Mouse (Mus musculus) limb, embryonic 11.5 days (tissue): Measurements from ENCODE around the gene Suz12. TPM values are rescaled to one million over a fixed set of nuclear protein-coding genes. Genes with fewer than 3 reads are reported as not detected.
"Not testable (repeated sequence)": the region's sequence is repeated elsewhere in the genome, so short reads cannot be mapped to it uniquely, and the experiment has no call there.

Experiments used
- ATAC-seq: fragments of 200-750 bp; cut with Nextera tagmentation; 2 replicates; pipeline ENCODE4 v1.8.0; 2017; ENCODE audit warnings: low read depth; ENCODE audit not compliant: insufficient number of reproducible peaks, low FRiP score, low TSS enrichment
- DNase-seq: peaks from one replicate; pipeline ENCODE4 v3.0.0-alpha.2; 2015; ENCODE audit warnings: low spot score
- H3K27ac ChIP-seq: fragments of 300-500 bp; sonication (generic); replicated peaks from 2 replicates; pipeline ENCODE4 v1.5.1; 2014; ENCODE audit warnings: low read depth, mild to moderate bottlenecking, low read length
- H3K27me3 ChIP-seq: fragments of 300-500 bp; sonication (generic); 2 replicates; pipeline ENCODE4 v1.6.1; 2014; ENCODE audit warnings: mild to moderate bottlenecking, low read length, mixed read lengths; ENCODE audit not compliant: control insufficient read depth, insufficient read depth
- H3K36me3 ChIP-seq: fragments of 300-500 bp; sonication (generic); 2 replicates; pipeline ENCODE4 v1.6.1; 2014; ENCODE audit warnings: mild to moderate bottlenecking, low read length, moderate library complexity, mixed read lengths; ENCODE audit not compliant: control insufficient read depth, insufficient read depth
- H3K4me1 ChIP-seq: fragments of 300-500 bp; sonication (generic); 2 replicates; pipeline ENCODE4 v1.6.1; 2014; ENCODE audit warnings: low read length, mixed read lengths; ENCODE audit not compliant: control insufficient read depth, insufficient read depth
- H3K4me2 ChIP-seq: fragments of 300-500 bp; sonication (generic); 2 replicates; pipeline ENCODE4 v1.6.1; 2014; ENCODE audit warnings: low read depth, mild to moderate bottlenecking, moderate library complexity; ENCODE audit not compliant: severe bottlenecking
- H3K4me3 ChIP-seq: fragments of 300-500 bp; sonication (generic); 2 replicates; pipeline ENCODE4 v1.5.1; 2014; ENCODE audit warnings: low read depth, low read length
- H3K9ac ChIP-seq: fragments of 300-500 bp; sonication (generic); 2 replicates; pipeline ENCODE4 v1.6.1; 2014; ENCODE audit warnings: mild to moderate bottlenecking, low read length
- H3K9me3 ChIP-seq: fragments of 300-500 bp; sonication (generic); 2 replicates; pipeline ENCODE4 v1.6.1; 2016; ENCODE audit warnings: low read length; ENCODE audit not compliant: control insufficient read depth
- WGBS: fragments of 180-500 bp; shearing (Covaris S2); extraction: QIAGEN DNeasy Blood & Tissue Kit; methylation state at CpG from one replicate; pipeline ENCODE4 v1.1.7; 2014; 5-methylcytosine and 5-hydroxymethylcytosine counted together
- polyA plus RNA-seq: library from polyadenylated mRNA; unstranded; fragments of >200 nt; fragmentation: Nextera tagmentation; extraction: Ambion mirVana; gene quantifications from 2 replicates; pipeline ENCODE4 v1.2.1, GENCODE M21; 2014

Suz12 gene
- polyA plus RNA-seq, 1 experiment from 2014 or later = 25.7 TPM

DNA sequence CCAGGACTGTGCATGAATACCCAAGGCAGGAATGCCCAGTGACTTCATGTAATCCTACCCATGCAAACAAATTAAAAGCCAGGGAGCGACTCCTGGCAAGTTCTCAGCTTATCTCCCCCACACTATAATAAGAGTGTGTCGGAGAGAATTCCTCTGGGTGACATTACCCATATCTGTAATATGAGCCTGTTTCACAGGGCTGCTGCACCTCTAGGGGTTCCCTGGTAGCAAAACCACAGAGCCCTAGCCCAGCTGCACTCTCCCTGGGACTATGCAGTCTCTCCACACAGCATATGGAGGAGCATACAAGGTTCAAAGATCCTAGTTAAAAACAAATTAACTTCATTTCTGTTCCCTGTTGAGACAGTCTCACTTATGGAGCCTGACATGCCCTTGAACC lies 57.2 kb downstream of the Suz12 start:
- Histone ChIP-seq H3K36me3 (peaks cover 4% of the 10 kb centered on the region; the same call in 1 of the 2 replicates), H3K9me3 (no peaks in the 10 kb centered on the region), H3K4me2 (no peak overlapping the region), H3K4me3 (no peak overlapping the region), H3K27me3 (no peaks in the 10 kb centered on the region), H3K4me1 (no peaks in the 10 kb centered on the region), H3K27ac (no peak overlapping the region), H3K9ac (no peak overlapping the region)
- DNase-seq = no peak
- 43% methylated on average over 2 of the region's 2 CpGs for WGBS
- no peak for ATAC-seq

DNA sequence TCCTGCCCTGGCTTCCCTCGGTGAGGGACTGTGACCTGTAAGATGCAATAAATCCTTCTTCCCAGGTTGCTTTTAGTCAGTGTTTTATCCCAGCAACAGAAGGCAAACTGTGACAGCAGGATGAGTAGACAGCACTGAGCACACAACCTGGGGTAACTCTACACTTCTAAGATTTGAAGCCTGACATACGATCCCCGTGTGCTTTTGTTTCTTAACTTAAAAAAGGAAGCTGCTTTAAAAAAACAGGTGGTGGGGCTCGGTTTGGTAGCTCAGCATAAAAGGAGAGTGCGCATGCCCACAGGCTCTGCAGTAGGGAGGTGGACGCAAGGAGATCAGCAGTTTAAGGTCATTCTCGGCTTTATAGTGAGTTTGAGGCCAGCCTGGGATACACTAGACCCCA lies 59.5 kb downstream of the Suz12 start:
- Histone ChIP-seq H3K4me2 (no peak overlapping the region), H3K36me3 (peaks cover 10% of the 10 kb centered on the region), H3K4me1 (no peaks in the 10 kb centered on the region), H3K9me3 (no peaks in the 10 kb centered on the region), H3K9ac (no peak overlapping the region), H3K27me3 (no peaks in the 10 kb centered on the region), H3K27ac (no peak overlapping the region), H3K4me3 (no peak overlapping the region)
- WGBS = 70% methylated on average over 7 of the region's 7 CpGs
- DNase-seq (no peak), ATAC-seq (no peak)

DNA sequence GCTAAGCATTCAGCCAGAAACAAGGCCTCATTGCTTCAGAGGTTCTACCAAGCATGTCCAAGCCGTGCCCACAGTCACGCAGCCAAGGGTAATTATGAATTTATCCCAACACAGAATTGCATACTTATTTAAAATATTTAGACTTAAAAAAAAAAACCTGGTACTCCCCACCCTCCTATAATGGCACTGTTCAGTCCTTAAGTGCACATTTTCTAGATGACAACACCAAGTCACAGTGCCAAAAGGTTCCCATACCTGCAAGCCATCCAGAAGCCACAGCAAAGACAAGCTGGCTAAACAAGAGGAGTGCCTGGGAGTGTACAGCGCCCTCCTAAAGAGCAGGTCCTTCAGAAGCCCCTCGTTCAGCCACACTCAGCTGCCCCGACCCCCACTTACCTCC lies 60.3 kb downstream of the Suz12 start:
- H3K9ac ChIP-seq = no peak overlapping the region
- no peak for ATAC-seq

DNA sequence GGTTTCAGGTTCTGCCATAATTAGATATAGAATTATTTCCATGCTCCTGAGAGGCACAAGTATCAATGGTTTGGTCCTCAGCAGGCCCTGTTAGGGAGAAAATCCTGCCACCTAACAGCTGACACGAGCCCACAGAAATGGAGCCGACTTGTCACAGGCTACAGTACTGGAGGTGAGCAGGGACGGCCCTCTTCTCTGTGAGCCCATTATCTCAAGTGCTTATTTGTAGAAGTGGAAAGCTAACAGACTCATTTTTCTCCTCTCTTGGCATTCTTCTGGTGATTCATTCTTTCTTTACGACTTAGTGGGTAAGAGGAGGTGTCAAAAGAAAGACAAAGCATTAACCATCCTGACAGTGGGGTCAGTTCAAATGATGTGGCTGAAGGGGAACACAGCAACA lies 61.8 kb downstream of the Suz12 start:
- 74% methylated on average over 4 of the region's 4 CpGs for whole genome bisulfite sequencing

More for the DNA sequence above, 60.3 kb downstream of the Suz12 start:
- Histone ChIP-seq H3K27ac (no peak overlapping the region), H3K4me3 (no peak overlapping the region), H3K36me3 (peaks cover 14% of the 10 kb centered on the region), H3K4me1 (no peaks in the 10 kb centered on the region), H3K9me3 (no peaks in the 10 kb centered on the region), H3K27me3 (no peaks in the 10 kb centered on the region), H3K4me2 (no peak overlapping the region)
- 92% methylated on average over 5 of the region's 5 CpGs for WGBS
- DNase-seq = no peak

DNA sequence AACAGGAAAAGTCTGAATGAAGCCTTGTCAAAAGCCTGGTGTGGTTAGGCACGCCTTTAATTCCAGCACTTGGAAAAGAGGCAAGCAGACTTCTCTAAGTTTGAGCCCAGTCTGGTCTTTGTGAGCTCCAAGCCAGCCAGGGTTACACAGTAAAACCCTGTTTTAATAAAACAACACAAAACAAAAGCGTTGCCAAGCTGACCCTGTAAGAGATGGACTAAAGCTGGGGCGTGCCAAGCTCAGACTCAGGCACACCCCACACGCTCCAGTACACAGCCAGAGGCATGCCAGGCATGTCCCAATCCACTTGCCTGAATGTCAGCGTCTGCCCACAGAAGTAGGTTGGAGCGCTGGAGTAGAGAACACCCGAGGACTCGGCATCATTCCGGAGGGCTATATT lies 63.2 kb downstream of the Suz12 start:
- Histone ChIP-seq H3K27me3 (no peaks in the 10 kb centered on the region), H3K4me3 (no peak overlapping the region), H3K4me1 (no peaks in the 10 kb centered on the region), H3K9me3 (no peaks in the 10 kb centered on the region), H3K36me3 (peaks cover 14% of the 10 kb centered on the region), H3K4me2 (no peak overlapping the region), H3K9ac (no peak overlapping the region), H3K27ac (no peak overlapping the region)
- no peak for ATAC-seq
- 95% methylated on average over 9 of the region's 9 CpGs for WGBS
- DNase-seq = no peak

More for the DNA sequence above, 61.8 kb downstream of the Suz12 start:
- ATAC-seq (no peak), DNase-seq (no peak)
- H3K4me1 ChIP-seq = no peaks in the 10 kb centered on the region
- H3K4me2 ChIP-seq = no peak overlapping the region
- H3K9ac ChIP-seq = no peak overlapping the region
- H3K27me3 ChIP-seq = no peaks in the 10 kb centered on the region
- no peaks in the 10 kb centered on the region for H3K9me3 ChIP-seq
- peaks cover 14% of the 10 kb centered on the region for H3K36me3 ChIP-seq
- H3K27ac ChIP-seq = no peak overlapping the region
- no peak overlapping the region for H3K4me3 ChIP-seq

DNA sequence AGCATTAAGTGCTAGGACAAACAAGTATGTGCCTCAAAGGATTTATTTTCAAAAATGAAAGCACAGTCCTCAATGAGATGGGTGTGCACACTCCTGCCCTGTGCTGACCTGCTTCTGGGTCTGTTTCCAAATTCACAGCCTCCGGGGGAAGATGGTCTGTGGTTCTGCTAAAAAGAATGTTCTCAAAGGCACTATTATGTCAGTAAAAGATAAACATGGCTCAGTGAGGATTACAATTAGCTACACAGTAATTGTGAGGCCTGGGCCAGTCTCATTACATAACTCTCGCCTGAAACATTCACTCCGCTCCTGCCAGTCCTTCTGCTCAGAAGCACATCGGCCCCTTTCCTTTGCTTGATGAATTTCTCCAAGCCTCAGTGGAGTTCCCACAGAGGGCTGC lies 69.3 kb downstream of the Suz12 start:
- Histone ChIP-seq H3K4me1 (no peaks in the 10 kb centered on the region), H3K4me3 (no peak overlapping the region), H3K36me3 (peaks cover 11% of the 10 kb centered on the region; the same call in 1 of the 2 replicates), H3K27me3 (no peaks in the 10 kb centered on the region), H3K27ac (no peak overlapping the region), H3K4me2 (no peak overlapping the region), H3K9me3 (no peaks in the 10 kb centered on the region), H3K9ac (no peak overlapping the region)
- 89% methylated on average over 4 of the region's 4 CpGs for WGBS
- no peak for ATAC-seq
- DNase-seq = no peak

DNA sequence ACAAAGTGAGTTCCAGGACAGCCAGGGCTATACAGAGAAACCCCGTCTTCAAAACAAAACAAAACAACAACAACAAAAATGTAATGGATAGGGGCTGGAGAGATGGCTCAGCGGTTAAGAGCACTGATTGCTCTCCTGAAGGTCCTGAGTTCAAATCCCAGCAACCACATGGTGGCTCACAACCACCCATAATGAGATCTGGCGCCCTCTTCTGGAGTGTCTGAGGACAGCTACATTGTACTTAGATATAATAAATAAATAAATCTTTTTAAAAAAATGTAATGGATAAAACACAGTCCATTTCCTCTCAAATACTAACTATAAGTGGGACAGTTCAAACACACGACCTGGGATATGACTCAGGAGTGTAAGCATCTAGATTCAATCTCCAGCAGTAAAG lies 73.5 kb downstream of the Suz12 start:
- not testable (repeated sequence) for H3K9ac ChIP-seq, H3K27me3 ChIP-seq, H3K27ac ChIP-seq, H3K4me3 ChIP-seq, ATAC-seq, H3K36me3 ChIP-seq, H3K4me2 ChIP-seq, DNase-seq, H3K9me3 ChIP-seq, H3K4me1 ChIP-seq
- WGBS = 88% methylated on average over 4 of the region's 4 CpGs

DNA sequence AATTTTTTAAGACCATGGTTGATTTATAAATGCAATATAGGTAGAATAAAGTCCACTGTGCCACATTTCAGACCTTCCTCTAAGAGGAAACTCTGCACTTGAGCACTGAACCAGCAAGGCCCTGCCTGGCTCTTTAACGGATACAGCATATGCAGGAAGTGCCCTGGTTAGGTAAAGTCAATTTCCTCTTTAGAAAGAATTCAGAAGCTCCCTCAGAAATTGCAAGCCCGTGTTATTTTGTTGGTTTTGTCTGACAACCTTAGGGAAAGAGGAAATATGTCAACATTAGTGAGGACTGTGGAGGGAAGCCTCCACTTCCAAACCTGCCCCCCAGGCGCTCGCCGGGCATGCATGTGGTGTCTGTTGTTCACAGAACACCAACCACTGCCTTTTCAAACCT lies 74.7 kb downstream of the Suz12 start:
- no peak for DNase-seq
- Histone ChIP-seq H3K27me3 (no peaks in the 10 kb centered on the region), H3K9me3 (no peaks in the 10 kb centered on the region), H3K4me3 (no peak overlapping the region), H3K4me1 (no peaks in the 10 kb centered on the region), H3K36me3 (peaks cover 3% of the 10 kb centered on the region; the same call in 1 of the 2 replicates), H3K9ac (no peak overlapping the region), H3K27ac (no peak overlapping the region), H3K4me2 (no peak overlapping the region)
- no peak for ATAC-seq
- 86% methylated on average over 5 of the region's 5 CpGs for WGBS

DNA sequence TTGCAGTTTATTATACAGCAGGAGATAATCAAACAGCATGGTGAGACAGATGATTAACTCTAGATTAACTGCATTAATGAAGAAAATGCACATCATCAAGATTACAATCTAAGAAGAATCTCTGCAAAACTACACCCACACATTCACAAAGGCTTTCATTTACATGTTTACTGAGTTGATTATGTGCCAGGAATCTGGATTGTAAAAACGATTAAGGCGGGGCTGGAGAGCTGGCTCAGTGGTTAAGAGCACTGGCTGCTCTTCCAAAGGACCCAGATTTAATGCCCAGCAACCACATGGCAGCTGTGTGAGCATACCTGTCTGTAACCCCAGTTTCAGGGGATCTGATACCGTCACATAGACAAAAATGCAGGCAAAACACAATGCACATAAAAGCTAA lies 76.9 kb downstream of the Suz12 start:
- no peak overlapping the region for H3K9ac ChIP-seq
- no peak overlapping the region for H3K27ac ChIP-seq
- DNase-seq (no peak), ATAC-seq (no peak)
- H3K27me3 ChIP-seq = no peaks in the 10 kb centered on the region
- no peaks in the 10 kb centered on the region for H3K9me3 ChIP-seq
- H3K36me3 ChIP-seq = 0 out of 2 replicates have a peak, but pooled peaks cover 3% of the 10 kb centered on the region
- H3K4me2 ChIP-seq = no peak overlapping the region
- no peaks in the 10 kb centered on the region for H3K4me1 ChIP-seq
- 95% methylated on average over 3 of the region's 3 CpGs for WGBS
- no peak overlapping the region for H3K4me3 ChIP-seq
